Mouse (Mus musculus) activated CD4-positive, CD25-positive, alpha-beta regulatory T cell, adult 4 months (primary cell): ENCODE measurements around the gene Etl4. TPM values are rescaled to one million over a fixed set of nuclear protein-coding genes. Genes with fewer than 3 reads are reported as not detected.

Experiments
- ATAC-seq: one replicate; pipeline ENCODE4 v1.8.0; 2017
- polyA plus RNA-seq, 2 experiments: library from polyadenylated mRNA; unstranded; fragments of 100-300 nt; shearing (Covaris generic); gene quantifications; one replicate each; pipeline ENCODE4 v1.2.1; 2017

The Etl4 gene
- polyA plus RNA-seq, 2 experiments from 2014 or later, result not detected

DNA sequence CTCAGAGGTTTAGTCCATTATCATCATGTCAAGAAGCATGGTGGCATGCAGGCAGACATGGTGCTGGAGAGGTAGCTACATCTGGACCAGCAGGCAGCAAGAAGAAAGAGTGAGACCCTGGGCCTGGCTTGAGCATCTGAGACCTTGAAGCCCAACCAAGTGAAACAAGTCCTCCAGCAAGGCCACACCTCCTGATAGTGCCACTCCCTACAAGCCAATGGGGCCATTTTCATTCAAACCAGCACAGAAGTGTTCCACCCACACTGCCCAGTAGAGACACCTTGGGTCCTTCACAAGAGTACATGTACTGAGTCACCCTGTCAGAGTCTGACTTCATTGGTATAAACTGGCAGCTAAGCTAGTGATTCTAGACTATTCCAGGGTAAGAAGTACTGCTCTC is 860.6 kb downstream of the Etl4 start:
- no peak for ATAC-seq

DNA sequence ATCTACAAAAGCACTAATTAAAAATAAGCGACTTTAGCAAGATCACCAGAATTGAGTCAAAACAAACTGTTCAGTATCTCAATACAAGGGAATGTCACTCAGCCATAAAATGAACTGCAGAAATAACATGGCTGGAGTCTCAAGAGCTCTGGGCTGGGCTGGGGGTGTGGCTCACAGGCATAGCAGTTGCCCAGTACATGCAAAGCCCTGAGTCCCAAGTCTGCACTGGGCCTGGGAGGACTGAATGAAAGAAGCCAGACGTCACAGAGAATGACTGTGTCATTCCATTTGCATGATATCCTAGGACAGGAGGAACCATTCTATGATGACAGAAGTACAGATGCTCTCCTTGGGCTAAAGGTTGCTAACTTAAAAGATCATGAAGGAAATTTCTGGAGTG is 864.9 kb downstream of the Etl4 start:
- no peak for ATAC-seq

GRCm38 (mm10) chr2:20776171-20776704 is 866.7 kb downstream of the Etl4 start:
- ATAC-seq, result no peak

DNA sequence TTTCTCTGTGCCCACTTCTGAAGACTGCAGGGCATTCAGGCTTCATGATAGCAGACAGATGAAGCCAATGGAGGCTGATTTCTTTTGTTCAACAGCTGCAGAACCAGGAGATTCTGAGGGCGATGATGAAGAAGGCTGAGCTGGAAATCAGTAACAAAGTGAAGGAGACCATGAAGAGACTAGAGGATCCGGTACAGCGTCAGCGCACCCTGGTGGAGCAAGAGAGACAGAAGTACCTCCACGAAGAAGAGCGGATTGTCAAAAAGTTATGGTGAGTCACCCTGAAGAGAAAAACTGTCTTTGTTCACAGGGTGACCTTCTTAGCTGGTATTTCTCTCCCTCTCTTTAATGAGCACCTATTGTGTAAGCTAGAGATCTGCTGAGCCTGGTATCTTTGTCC is 868.4 kb downstream of the Etl4 start:
- ATAC-seq, result no peak

- no peak for ATAC-seq
Measured at GRCm38 (mm10) chr2:20779484-20780381, 870.2 kb downstream of the Etl4 start.

- no peak for ATAC-seq
Measured at GRCm38 (mm10) chr2:20801236-20801890, 891.8 kb downstream of the Etl4 start.

GRCm38 (mm10) chr2:20811506-20811905 is 901.9 kb downstream of the Etl4 start:
- no peak for ATAC-seq

GRCm38 (mm10) chr2:20813986-20814385 is 904.4 kb downstream of the Etl4 start:
- no peak for ATAC-seq

- no peak for ATAC-seq
Measured at GRCm38 (mm10) chr2:20818226-20818625, 908.6 kb downstream of the Etl4 start.

DNA sequence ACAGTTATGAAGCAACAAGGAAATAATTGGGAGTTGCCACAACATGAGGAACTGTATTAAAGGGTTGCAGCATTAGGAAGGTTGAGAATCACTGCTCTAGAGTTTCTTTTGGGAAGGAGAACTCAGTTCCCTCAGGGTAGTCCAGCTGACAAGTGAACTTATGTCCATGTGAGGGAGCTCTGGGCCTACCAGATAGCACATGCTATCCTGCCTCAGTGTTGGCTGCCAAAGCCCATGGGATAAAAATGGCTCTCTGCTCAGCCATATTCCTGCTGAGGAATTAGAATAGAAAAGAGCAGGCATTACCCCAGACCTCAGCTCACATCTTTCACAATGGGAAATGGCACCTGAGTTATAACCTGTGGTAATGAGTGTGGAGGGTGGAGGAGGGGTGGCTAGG is 916.7 kb downstream of the Etl4 start:
- ATAC-seq, result no peak

- ATAC-seq, result no peak
Measured at GRCm38 (mm10) chr2:20830882-20831281, 921.3 kb downstream of the Etl4 start.

DNA sequence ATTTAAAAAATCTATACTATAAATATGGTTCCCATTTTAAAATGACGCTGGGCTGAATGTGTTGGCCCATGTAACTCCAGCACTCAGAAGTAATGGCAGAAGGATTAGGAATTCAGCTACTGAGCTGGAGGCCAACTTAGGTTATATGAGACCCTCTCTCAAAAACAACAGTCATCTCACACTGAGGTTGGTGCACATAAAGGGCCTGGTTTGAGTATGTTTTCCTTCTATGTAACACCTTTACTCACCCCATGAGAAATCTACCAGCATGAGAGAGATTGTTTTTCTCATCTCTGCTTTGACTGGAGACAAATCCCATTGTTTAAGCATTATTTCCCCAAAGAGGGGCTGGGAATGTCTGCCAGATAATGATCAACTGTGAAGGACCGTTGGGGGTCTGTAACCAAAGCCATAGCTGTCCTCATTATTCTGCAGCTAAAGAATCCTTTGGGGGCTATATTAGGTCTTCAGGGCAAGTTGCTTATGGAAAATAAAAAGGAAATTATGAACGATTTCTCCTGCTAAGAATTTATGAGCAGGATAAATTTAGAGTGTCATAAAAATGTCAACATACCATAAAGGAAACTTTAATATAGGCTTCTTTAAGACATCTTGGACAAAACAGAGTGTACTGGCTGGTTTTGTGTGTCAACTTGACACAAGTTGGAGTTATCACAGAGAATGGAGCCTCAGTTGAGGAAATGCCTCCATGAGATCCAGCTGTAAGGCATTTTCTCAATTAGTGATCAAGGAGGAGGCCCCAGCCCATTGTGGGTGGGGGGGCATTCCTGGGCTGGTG is 922.2 kb downstream of the Etl4 start:
- no peak for ATAC-seq

GRCm38 (mm10) chr2:20849346-20849745 is 939.8 kb downstream of the Etl4 start:
- no peak for ATAC-seq
